Mouse (Mus musculus) stomach, postnatal 0 days (tissue): ENCODE data around the gene Gdi2. TPM values are rescaled to one million over a fixed set of nuclear protein-coding genes. Genes with fewer than 3 reads are reported as not detected.
"Not testable (repeated sequence)": the region's sequence is repeated elsewhere in the genome, so short reads cannot be mapped to it uniquely, and the experiment has no call there.

Source experiments
- ATAC-seq: fragments of 200-750 bp; cut with Nextera tagmentation; 2 replicates; pipeline ENCODE4 v1.8.0; 2017; ENCODE audit not compliant: low FRiP score, low TSS enrichment
- DNase-seq: peaks from one replicate; pipeline ENCODE4 v3.0.0-alpha.2; 2016; ENCODE audit warnings: low spot score
- H3K27ac ChIP-seq: fragments of 300-500 bp; sonication (generic); replicated peaks from 2 replicates; pipeline ENCODE4 v1.5.1; 2014; ENCODE audit warnings: mild to moderate bottlenecking, control low read depth
- H3K27me3 ChIP-seq: fragments of 300-500 bp; sonication (generic); 2 replicates; pipeline ENCODE4 v1.6.1; 2014; ENCODE audit warnings: low read length; ENCODE audit not compliant: control insufficient read depth, insufficient read depth
- H3K36me3 ChIP-seq: fragments of 300-500 bp; sonication (generic); 2 replicates; pipeline ENCODE4 v1.6.1; 2014; ENCODE audit warnings: low read length, mixed read lengths; ENCODE audit not compliant: control insufficient read depth, insufficient read depth
- H3K4me1 ChIP-seq: fragments of 300-500 bp; sonication (generic); replicated peaks from 2 replicates; pipeline ENCODE4 v1.6.1; 2014; ENCODE audit warnings: antibody characterized with exemption; ENCODE audit not compliant: control insufficient read depth, insufficient read depth
- H3K4me2 ChIP-seq: fragments of 300-500 bp; sonication (generic); replicated peaks from 2 replicates; pipeline ENCODE4 v1.6.1; 2014; ENCODE audit warnings: low read depth, mild to moderate bottlenecking, control low read depth, moderate library complexity
- H3K4me3 ChIP-seq: fragments of 300-500 bp; sonication (generic); 2 replicates; pipeline ENCODE4 v1.5.1; 2014; ENCODE audit warnings: low read depth, low read length, control low read depth
- H3K9ac ChIP-seq: fragments of 300-500 bp; sonication (generic); 2 replicates; pipeline ENCODE4 v1.6.1; 2014; ENCODE audit warnings: mild to moderate bottlenecking, low read length, control low read depth, mixed read lengths
- H3K9me3 ChIP-seq: fragments of 300-500 bp; sonication (generic); 2 replicates; pipeline ENCODE4 v1.6.1; 2016; ENCODE audit warnings: low read length; ENCODE audit not compliant: control insufficient read depth
- CTCF ChIP-seq: IDR thresholded peaks from 2 replicates; pipeline ENCODE4 v1.5.1; 2016; ENCODE audit warnings: antibody characterized with exemption, low read depth, mild to moderate bottlenecking, moderate library complexity
- EP300 ChIP-seq: optimal IDR thresholded peaks from 2 replicates; pipeline ENCODE3; 2016; ENCODE audit warnings: antibody characterized with exemption
- WGBS: fragments of 180-500 bp; shearing (Covaris S2); extraction: QIAGEN DNeasy Blood & Tissue Kit; methylation state at CpG from one replicate; pipeline ENCODE4 v1.1.7; 2014; 5-methylcytosine and 5-hydroxymethylcytosine counted together
- polyA plus RNA-seq: library from polyadenylated mRNA; unstranded; fragments of >200 nt; fragmentation: Nextera tagmentation; extraction: Ambion mirVana; gene quantifications from 2 replicates; pipeline ENCODE4 v1.2.1, GENCODE M21; 2015

Gdi2 gene
- polyA plus RNA-seq, result 338 and 359 TPM in 2 replicates

DNA sequence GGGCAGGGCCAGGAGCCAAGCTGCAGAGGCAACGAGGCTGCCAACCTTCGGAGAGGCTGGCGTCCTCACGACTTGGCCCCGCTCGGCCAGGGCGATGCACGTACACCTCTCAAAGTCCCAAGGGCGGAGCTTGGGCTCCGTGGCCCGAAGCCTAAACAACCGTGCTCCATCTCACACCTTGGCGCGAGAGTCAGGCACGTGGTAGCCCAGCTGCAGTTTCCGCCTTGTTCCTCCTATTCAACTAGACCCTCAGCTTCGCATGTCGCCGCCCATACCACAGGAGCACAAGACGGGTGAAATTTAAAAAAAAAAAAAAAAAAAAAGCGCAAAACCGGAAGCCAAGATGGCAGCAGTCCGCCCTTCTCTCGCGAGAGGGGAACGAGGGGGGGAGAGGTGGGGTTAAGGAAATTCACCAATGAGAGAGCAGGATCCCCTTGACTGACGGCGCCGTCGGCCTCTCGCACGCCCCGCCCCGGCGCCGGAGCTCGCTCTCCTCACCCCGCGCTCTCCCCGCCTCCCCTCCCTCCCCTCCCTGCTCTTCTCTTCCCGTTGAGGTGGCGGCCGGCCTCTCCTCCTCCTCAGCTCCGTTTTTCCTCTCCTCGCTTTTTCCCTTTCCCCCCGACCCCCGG is at the start of gene Gdi2:
Gdi2 (plus strand) TSS at position 470 of the 629 bp plus-strand sequence.
- Histone ChIP-seq H3K27me3 (no peaks in the 10 kb centered on the region), H3K27ac (peak within 1 kb of the TSS; percentile 100), H3K9ac (peak within 1 kb of the TSS; percentile 97), H3K4me3 (peak within 1 kb of the TSS; percentile 95), H3K9me3 (no peaks in the 10 kb centered on the region), H3K36me3 (no peaks in the 10 kb centered on the region), H3K4me2 (peak within 1 kb of the TSS; percentile 73), H3K4me1 (peaks cover 11% of the 10 kb centered on the region)
- DNase-seq (peak; percentile 97), ATAC-seq (peak; percentile 98)
- no peak for TF ChIP-seq CTCF
- TF ChIP-seq EP300, result peak; percentile 99
- under 1% methylated on average over 27 of the region's 47 CpGs for WGBS

DNA sequence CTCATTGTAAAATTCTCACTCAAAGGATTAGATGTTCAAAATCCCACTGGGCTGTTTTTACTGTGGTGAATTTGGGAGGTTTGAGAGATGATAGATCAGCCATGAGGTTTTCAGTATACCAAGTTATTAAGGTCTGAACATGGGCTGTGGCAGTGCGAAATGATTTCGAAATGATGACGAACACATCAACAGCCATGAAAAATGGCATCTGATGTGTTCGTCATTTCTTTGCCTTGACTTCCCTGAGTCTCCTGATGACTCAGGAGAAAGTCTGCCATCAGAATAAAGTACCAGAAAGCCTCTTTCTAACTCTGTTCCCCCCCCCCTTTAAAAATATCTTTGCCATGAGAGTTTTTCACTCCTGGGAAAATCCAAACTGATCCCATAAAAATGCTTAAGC is 42.3 kb upstream of the Gdi2 start:
- Histone ChIP-seq H3K36me3 (no peaks in the 10 kb centered on the region), H3K9ac (no peak overlapping the region), H3K9me3 (no peaks in the 10 kb centered on the region), H3K4me3 (no peak overlapping the region), H3K27ac (no peak overlapping the region), H3K4me1 (no peaks in the 10 kb centered on the region), H3K4me2 (no peak overlapping the region), H3K27me3 (no peaks in the 10 kb centered on the region)
- ATAC-seq, result no peak
- 79% methylated on average over 4 of the region's 4 CpGs for WGBS
- TF ChIP-seq EP300 (no peak), CTCF (no peak)
- DNase-seq, result no peak

DNA sequence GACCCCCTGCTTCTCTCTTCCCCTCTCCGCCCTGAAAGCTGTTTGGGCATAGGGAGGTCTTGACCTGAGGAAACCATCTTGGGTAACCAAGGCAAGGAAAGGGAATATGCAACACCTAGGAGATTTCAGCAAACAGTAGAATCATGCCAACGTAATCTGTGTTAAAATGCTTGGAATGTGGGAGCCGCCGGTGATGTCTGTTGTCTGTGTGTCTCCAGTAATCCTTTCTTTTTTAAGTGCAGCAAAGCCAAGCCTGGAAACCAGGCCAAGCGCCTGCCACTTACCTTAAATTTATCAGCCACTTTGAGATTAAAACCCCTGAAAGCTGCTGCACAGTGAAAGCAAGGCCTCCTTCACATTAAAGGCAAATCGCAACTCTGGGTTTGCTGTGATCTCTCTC is 36.8 kb upstream of the Gdi2 start:
- H3K4me3 ChIP-seq, H3K4me1 ChIP-seq, ATAC-seq, H3K4me2 ChIP-seq, H3K27me3 ChIP-seq, H3K27ac ChIP-seq, DNase-seq, H3K36me3 ChIP-seq, H3K9me3 ChIP-seq, H3K9ac ChIP-seq: not testable (repeated sequence)
- 68% methylated on average over 6 of the region's 6 CpGs for WGBS

DNA sequence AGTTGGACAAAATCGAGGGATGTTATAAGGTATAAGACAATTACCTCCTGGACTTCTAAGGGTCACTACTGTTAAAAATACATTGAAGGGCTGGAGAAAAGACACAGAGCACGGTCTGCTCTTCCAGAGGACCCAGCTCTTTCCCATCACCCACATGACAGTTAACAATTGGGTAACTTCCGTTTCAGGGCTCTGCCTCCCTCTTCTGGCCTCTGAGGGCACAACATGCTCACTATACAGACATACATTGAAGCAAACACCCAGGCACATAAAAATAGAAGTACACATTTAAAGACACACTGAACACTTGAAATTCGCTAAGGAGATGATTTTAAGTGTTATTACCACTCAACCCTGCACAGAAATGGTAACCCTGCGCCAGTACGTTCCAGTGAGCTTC is 22.5 kb upstream of the Gdi2 start:
- H3K4me2 ChIP-seq, H3K27me3 ChIP-seq, H3K9me3 ChIP-seq, H3K4me1 ChIP-seq, H3K9ac ChIP-seq, H3K4me3 ChIP-seq, H3K27ac ChIP-seq, H3K36me3 ChIP-seq, DNase-seq, ATAC-seq: not testable (repeated sequence)
- peak; percentile 62 for TF ChIP-seq CTCF
- 75% methylated on average over 6 of the region's 6 CpGs for WGBS

DNA sequence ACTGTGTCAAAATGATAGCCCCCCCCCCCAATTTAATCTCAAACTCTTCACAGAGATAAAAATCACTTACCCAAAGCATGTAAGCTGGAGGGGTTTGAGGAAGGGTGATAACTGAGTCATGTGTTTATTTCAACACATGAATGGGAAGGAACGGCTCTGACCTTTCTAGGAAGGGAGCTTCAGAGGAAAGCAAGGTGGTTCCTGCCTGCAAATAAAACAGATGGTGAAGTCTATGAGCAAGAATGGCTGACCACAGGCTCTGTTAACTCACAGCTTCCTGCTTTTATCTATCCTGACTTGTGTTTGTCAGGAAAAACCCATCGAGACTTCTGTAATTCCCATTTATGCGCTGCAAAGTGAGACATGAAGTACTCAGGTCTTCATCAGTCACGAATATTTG is 18.5 kb upstream of the Gdi2 start:
- WGBS, result 47% methylated on average over 3 of the region's 4 CpGs
- not testable (repeated sequence) for H3K36me3 ChIP-seq, DNase-seq

DNA sequence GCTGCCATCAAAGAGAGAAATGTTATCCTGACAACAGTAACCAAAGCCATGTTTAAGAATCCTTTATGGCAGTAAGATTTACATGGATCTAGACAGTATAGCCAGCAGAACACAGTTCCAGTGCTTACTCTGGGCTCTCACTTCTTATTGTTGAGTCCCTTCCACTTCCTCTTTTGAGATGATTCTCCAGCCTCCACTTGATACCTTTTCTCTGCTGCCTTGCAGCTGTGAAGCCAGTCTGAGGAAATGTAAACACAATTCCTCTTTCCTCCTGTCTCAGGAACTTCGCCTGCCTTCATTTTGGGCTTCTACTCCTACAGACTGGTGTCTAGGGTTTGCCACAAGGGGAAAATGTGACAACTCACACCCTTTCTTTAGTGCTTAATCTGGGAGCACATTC is 17.9 kb upstream of the Gdi2 start:
- H3K4me1 ChIP-seq, ATAC-seq, DNase-seq, H3K9me3 ChIP-seq, H3K4me2 ChIP-seq, H3K27me3 ChIP-seq, H3K9ac ChIP-seq, H3K27ac ChIP-seq, H3K4me3 ChIP-seq, H3K36me3 ChIP-seq: not testable (repeated sequence)
- WGBS, result 18% methylated on average over 1 of the region's 1 CpGs

More for the DNA sequence above, 18.5 kb upstream of the Gdi2 start:
- H3K27me3 ChIP-seq, ATAC-seq, H3K4me2 ChIP-seq, H3K27ac ChIP-seq, H3K9ac ChIP-seq, H3K4me3 ChIP-seq, H3K4me1 ChIP-seq, H3K9me3 ChIP-seq: not testable (repeated sequence)
